Mouse (Mus musculus) C2C12 (cell line): ENCODE data around the gene Trhde.

Experiments used
- CEBPB ChIP-seq: IDR thresholded peaks from one replicate; pipeline ENCODE4 v1.6.1; 2011; ENCODE audit warnings: low read depth, mild to moderate bottlenecking, control low read depth, moderate library complexity
- CTCF ChIP-seq: IDR thresholded peaks from one replicate; pipeline ENCODE4 v1.5.1; 2011; ENCODE audit not compliant: control insufficient read depth, insufficient read depth, insufficient read length
- FOSL1 ChIP-seq: IDR thresholded peaks from one replicate; pipeline ENCODE4 v1.8.0; 2011; ENCODE audit warnings: mild to moderate bottlenecking, low read length; ENCODE audit not compliant: poor library complexity, insufficient read depth, severe bottlenecking
- MAX ChIP-seq: IDR thresholded peaks from one replicate; pipeline ENCODE4 v1.6.1; 2011; ENCODE audit warnings: mild to moderate bottlenecking, control low read depth
- MYOD1 ChIP-seq: IDR thresholded peaks from one replicate; pipeline ENCODE4 v1.6.1; 2011; ENCODE audit warnings: low read depth; ENCODE audit not compliant: control insufficient read depth, insufficient read length
- MYOG ChIP-seq: IDR thresholded peaks from one replicate; pipeline ENCODE4 v1.6.1; 2011; ENCODE audit not compliant: control insufficient read depth, insufficient read length; ENCODE audit errors: extremely low read depth
- USF1 ChIP-seq: IDR thresholded peaks from one replicate; pipeline ENCODE4 v1.6.1; 2011; ENCODE audit warnings: low read depth, mild to moderate bottlenecking, control low read depth, moderate library complexity

GRCm38 (mm10) chr10:114736377-114736776 lies 65.7 kb downstream of the Trhde start:
- no peak for TF ChIP-seq CTCF
- TF ChIP-seq MYOG: no peak
- TF ChIP-seq MYOD1: no peak
- no peak for TF ChIP-seq MAX
- TF ChIP-seq USF1: no peak
- TF ChIP-seq FOSL1: no peak
- TF ChIP-seq CEBPB: no peak
